Mouse (Mus musculus): ENCODE measurements at regions not wholly inside any gene's neighbourhood (a gene's known extent, or its start where the extent isn't known, plus 50 kb on each side); places are given as distances from the start of the nearest gene placed in this dataset.

DNA sequence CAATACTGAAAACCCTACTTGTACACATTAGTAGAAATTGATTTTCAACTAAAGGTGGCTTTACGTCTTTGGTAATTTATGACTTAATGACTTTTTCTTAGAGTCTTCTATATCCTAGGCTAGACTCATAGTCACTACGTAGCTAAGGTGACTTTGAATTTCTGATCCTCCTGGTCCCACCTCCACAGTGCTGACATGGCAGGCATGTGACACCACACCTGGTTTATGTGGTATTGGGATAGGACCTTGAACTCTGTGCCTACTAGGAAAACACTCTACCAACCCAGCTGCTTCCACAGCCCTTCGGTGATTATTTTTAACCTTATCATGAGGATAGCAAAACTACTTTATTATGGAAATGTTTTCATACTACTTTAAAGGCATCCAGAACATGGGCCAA is 51.5 kb upstream of the D7Ertd443e start:
- DNase-seq (ENCODE audit: low spot score in 2 of 2) = no peak

DNA sequence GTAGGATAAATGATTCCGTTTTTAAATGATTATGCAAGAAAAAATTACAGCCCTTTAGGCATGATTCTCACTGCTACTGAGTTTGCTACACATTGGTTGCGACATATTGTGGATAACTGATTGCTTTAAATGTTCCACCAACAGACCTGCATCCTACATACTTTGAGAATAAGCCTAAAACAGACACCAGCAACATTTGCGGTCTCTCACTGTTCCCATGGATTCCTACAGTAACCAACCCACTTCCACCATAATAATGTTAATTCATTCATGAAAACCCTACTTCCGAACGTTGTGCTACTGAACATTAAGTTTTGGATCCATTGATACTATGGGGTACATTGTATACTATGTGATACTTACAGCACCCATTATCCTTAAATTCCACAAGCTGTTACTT is 53.8 kb upstream of the D7Ertd443e start:
- DNase-seq (ENCODE audit: low spot score in 2 of 2) = no peak

DNA sequence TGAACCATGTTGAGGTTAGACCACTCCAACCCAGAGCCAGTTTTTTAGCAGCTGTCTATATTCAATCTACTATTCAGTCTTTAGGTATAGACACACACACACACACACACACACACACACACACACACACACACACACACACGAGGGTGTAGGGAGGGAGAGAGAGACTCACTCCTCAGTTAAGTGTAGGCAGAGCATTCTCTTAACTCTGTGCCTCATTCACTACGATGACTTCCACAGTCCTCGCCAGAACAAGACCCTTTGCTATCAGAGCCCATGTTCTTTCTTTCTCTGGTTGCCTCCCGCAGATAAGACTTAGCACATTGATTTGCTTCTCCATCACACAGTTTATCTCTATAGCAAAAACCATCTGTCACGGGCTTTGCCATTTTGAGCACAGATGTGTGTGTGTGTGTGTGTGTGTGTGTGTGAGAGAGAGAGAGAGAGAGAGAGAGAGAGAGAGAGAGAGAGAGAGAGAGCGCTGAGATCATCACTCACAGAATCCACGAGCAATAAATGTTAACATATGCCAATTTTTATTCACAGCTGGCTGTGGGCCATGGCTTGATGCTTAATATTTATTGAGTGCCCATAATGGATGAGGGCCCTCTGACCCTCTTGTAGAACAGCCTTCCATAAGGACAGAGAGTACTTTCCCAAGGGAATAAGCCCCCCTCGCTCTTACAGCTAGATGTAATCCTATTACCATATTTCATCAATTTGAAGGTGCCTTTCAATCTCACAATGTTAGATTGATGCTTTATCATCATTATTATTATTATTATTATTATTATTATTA is 59.7 kb upstream of the D7Ertd443e start:
- no peak for DNase-seq (ENCODE audit: low spot score in 2 of 2)

DNA sequence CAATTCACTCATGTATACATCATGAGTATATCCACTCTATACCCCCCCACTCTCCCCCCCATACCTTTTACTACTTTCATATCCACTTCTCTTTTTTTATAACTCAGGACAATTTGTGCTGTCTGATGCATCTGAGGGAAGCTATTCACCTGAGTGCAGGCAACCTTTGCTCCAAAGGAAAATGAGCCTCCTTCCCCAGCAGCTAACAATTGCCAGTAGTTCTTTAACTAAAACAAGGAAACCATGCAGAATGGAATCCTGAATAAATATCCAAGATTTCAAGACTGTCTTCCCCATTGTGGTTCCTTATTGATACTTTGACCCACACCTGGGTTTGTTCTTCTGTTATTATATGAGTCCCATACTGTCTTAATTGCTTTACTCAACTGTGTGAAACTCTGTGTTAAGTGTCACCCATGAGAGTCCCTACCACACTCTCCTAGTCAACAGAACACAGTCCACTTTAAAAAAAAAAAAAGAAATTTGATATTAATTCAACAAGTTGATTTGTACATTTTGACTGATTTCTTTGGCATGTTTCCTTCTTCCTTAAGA is 62.3 kb upstream of the D7Ertd443e start:
- DNase-seq (ENCODE audit: low spot score in 2 of 2) = no peak

DNA sequence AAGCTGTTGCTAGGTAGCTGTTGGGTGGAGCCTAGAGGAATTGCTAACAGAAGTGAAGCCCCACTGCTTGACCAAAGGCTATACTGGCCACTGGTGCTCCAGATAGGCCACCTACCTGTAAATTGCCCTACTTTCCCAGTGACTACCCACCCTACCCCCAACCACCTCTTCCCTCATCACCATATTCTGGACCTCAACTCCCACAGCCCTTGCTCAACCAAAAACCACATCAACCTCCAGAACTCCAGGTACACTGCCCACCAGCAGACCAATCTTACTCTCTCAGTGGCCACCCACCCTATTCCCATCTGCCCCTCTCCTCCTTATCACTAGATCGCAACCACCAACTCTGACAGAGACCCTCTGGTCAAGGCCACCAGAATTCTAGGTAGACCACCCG is 63.4 kb upstream of the D7Ertd443e start:
- no peak for DNase-seq (ENCODE audit: low spot score in 2 of 2)

DNA sequence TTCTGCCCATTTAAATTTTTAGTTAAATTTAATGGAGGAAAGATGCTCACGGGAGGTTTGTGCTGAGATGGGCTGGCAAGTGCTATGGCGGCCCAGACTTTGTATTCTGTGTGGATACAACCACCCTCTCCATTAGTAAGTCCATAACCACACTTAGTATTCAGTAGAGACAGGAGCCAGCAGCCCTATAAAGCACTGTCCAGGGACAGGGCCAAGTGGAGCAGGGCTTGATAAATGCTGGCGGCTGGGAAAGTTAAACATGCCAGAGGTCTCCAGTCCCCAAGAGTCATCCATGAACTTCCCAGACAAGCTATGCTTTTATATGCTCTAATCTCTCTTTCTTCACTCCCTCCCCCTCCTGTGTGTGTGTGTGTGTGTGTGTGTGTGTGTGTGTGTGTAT is 77.2 kb upstream of the D7Ertd443e start:
- no peak for DNase-seq (ENCODE audit: low spot score in 2 of 2)

DNA sequence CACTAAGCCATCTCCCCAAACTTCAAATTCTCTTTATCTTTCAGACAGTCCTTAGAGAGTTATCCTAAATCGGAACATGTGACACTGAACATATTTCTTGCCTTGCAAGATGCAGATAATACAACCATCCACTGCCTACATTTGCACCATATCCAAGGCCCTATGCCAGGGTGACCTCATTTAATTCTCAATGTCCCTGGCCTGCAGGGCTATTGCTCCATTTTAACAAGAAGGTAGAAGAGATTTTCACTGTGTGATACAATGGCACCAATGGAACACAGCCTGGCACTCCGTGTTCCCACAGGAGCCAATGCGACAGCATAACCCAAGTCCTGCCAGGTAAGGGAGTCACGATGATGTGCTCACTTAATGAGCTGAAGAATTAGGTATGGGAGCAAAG is 77.9 kb upstream of the D7Ertd443e start:
- DNase-seq (ENCODE audit: low spot score in 2 of 2) = no peak

DNA sequence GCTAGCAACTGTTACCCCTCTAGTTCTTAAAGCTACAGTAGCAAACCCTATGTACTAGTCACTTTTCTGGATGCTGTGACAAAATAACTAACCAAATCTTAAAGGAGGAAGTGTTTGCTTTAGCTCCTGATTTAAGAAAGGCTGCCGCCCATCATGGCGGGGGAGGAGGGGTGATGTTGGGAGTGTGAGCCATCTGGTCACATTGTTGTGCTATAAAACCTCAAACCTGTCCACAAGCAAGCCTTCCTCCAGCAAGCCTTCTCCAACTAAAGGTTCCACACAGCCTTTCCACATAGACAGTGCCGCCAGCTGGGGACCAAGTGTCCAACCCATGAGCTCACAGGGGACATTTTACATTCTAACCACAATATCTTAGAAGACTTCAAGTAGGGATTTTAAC is 81.8 kb upstream of the D7Ertd443e start:
- DNase-seq (ENCODE audit: low spot score in 2 of 2) = peak in 1 of 2 experiments; percentile 25

DNA sequence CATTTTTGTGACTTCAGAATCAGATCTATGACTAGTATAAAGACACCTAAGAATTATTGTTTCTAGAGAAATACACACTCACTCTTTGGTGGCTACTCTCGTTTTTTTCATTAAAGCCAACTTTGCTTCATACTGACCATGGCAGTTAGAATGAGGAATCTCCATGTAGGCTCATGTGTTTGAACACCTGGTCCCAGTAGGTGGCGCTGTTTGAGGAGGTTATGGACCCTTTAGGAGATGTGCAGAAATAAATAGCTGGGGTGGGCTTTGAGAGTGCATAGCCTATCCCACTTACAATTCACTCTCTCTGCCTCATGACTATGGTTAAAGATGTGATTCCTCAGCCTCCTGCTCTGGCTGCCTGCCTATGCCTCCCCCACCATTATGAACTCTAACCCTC is 85.8 kb upstream of the D7Ertd443e start:
- DNase-seq (ENCODE audit: low spot score in 2 of 2) = no peak

DNA sequence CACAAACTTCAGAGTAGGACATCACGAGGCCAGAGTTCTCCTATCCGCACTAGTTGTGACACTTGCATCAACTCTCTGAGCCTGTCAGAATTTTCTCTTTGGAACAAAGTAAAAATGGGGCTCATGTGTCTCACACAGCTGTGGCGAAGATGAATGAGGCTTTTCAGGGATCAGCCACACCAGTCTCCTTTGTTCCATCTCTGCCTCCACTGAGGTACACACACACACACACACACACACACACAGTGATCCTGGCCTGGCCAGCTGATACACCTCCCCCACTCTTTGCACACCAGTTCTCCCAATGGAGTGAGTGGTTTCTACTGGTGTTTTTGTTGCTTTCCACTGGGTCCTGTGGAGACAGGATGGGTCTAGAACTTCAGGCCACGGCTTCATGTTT is 105.9 kb upstream of the D7Ertd443e start:
- DNase-seq (ENCODE audit: low spot score in 2 of 2) = peak in 1 of 2 experiments; percentile 36

DNA sequence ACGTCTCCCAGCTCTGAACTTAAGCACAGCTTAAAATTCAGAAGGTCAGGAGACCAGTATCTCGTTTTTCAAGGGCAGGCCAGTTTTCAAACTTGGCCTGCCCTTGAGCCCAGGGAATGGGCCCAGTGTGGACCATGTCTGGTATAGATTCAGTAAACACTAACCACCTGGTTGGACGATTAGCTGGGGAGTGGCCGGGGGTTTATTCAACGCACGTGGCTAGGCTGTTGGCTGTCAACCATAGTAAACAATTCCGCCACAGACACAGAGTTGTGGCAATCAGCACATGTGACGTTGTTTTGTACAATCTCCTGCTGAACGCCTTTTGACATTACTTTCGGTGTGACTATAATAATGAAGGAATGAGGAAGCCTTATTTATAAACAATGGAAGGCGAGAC is 111.8 kb upstream of the D7Ertd443e start:
- DNase-seq (ENCODE audit: low spot score in 2 of 2) = no peak

DNA sequence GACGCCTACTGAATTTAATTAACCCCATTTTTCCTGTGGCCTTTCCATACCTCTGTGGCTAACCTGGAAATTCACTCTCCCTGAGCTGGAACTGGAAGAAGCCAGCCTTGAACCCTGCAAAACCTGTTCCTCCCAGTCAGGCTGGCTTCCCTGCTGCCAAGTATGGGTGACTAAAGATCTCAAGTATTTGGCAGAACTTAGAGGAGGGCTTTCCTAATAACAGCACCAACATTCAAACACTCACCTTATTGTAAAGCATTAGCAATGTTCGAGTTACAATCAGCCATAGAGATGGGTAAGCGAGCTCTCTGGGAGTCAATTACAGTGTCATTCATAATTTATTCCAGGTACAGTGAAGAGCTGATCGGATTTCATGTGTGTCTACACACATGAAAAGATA is 112.4 kb upstream of the D7Ertd443e start:
- DNase-seq (ENCODE audit: low spot score in 2 of 2) = no peak

DNA sequence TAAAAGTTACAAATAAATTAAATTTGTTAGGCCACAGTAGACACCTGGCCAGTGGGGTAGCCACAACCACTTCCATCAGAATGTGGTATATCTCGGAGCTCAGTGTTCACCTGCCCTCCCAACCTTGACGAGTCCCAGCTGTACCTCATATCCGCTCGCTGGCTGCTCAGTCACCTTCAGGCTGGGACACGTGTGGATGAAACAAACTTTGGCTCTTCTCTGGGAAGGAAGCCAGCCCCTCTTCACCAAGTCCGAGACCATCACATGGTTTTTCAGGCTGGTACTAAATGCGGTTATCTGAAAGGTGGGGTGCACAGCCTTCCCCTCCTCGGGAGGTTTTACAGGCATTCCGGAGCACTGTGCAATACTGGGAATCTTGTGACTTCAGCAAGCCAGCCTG is 113.3 kb upstream of the D7Ertd443e start:
- no peak for DNase-seq (ENCODE audit: low spot score in 2 of 2)

DNA sequence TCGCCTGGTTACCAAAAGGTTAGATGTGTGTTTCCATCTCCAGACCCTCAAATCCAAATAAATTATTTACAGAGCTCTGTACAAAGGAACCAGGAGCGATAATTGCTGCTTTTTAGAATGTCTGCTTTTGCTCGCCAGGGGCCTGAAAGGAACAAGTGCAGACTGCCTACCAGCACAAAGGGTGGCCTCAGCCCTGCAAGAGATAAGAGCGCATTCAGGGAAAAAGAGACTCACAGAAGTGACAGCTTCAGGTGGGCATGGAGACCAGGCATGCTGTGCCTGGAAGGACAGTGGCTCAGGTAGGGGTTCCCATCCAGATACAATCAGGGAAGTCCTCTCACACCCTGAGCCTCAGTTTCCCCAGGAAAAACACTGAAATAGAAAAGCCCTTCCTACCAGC is 114.0 kb upstream of the D7Ertd443e start:
- no peak for DNase-seq (ENCODE audit: low spot score in 2 of 2)

DNA sequence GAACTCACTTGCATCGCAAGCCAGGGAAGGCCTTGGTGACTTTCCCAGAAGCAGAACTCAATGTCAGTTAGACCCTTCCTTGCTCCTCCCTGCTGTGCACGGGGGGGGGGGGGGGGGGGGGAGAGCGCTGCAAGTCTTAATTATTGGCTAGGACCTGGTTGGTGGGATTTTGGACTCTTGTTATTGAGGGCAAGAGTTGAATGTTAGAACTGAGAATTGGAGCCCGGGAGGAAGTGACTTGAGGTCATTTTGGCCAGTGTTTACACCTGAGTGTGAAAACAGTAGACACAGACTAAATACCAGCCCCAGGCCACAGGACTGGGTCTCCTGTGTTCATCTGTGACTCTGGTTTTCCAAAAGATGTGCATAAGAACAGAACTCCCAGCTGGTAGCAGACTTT is 114.7 kb upstream of the D7Ertd443e start:
- DNase-seq (ENCODE audit: low spot score in 2 of 2) = no peak

DNA sequence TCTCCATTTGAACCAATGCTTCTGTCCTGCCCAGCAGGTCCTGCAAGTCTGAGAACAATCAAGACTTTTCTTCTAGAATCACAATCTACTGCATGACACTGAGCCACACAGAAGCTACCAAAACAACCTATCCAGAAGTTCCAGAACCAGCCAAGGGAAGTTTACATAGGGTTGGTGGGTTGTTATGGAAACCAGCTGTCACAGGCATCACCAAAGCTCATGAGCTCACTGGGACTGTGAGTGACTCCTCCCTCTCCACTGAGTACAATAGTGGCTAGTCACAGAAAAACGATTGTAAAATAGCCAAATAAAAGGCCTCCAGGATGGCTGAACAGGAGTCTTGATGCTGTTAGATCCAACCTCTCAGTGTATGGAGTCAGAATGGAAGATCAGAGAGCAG is 115.6 kb upstream of the D7Ertd443e start:
- peak in 1 of 2 experiments; percentile 36 for DNase-seq (ENCODE audit: low spot score in 2 of 2)

DNA sequence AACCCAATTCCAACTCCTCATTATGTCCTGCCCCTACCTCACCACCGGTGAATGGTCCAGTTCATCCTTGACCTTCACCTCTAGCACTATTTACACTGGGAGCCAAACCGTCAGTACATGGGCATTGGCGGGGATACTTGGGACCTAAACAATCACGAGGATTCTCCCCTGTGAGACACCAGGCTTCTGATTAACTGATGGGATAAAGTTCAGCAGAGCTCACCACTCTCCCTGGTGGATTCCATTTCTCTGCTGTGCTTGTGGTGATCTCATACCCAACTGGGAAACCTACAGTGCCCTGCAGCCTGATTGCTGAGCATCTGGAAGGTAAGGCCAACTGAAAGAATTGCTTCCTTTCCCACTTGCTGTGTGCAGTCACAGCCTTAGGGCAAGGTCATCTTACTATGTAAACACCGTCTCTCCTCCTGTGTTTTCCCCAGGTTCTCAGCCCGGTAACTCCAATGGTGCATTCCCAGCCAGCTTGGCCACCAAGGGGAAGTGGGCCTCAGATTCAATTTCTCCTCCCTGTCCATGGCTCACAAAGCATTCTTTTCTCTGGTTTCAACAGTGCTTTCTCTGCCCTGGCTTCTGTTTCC is 125.0 kb upstream of the D7Ertd443e start:
- DNase-seq (ENCODE audit: low spot score in 2 of 2) = no peak

DNA sequence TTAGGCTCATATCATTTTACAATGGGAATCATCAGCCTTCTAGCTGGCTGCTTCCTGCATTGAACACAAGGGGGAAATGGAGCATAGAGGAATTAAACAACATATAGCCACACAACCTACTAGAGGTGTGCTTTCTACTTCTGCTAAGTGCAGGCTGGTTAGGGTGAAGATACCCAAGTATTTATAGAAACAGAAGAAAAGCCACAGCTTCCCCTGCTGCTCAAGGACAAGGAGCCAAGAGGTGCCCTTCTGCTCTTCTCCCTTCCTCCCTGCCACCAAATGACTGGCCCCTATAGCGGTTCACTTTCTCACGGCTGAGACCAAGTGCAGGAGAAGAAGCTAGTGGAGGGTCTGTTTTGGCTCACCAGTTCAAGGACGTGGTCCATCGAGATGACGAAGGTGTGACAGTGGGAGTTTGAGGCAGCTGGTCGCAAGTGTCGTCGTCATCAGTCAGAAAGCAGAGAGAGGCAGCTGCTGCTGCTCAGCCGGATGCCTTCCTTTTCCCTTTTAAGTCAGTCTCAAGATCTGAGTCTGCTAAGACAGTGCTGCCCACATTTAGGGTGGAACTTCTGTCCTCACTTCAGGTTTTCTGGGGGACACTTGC is 134.0 kb upstream of the D7Ertd443e start:
- no peak for DNase-seq (ENCODE audit: low spot score in 2 of 2)

DNA sequence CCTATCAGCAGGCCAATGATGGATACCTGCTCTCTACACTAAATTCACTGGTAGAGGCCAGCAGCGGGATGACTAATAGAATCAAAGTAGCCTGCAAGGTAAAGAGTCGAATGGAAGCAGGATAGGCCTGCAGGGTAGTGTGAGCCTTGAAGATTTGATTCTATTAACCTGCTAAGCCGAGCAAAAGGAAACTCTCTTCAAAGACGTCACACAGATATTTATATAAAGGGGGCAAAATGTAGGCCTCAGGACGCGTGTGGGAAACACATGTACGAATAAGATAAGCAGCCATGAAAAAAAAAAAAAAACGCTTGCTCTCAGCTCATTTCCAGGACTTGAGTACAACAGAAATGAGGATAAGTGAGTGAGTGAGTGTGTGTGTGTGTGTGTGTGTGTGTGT is 138.4 kb upstream of the D7Ertd443e start:
- DNase-seq (ENCODE audit: low spot score in 2 of 2) = no peak

DNA sequence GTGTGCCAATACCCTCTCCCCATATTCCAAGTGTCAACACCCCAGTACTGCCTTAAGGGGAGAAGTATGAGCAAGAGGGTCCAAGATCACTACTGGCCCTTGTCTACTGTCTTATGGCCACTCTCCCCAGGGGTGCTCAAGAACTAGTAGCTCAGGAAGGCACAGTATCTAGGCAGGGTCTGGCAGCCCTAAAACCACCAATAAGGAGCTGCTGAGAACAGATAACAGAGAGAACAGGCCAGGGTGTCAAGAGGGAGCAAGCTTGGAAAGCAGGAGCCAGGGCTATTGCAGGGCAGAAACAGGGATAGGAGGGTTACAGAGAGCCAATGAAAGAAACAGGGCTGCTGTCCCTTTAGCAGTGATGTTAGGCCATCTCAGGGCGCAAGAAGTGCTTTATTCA is 139.6 kb upstream of the D7Ertd443e start:
- no peak for DNase-seq (ENCODE audit: low spot score in 2 of 2)

DNA sequence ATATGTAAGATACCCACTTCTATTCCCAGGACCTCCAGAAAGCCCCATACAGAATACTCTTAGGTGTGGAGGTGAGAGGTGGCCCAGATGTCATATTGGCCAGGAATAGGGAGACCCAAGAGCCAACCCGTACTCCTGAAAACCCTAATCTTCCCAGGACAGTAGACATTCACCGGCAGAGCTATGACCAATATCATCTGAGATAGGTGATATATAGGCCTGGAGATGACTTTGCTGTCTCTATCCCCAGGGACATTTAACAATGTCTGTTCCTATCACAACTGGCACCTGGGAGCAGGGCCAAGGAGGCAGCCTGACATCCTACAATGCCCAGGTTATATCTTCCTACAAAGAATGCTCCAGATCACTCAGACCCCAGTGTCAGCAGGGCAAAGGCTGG is 140.0 kb upstream of the D7Ertd443e start:
- DNase-seq (ENCODE audit: low spot score in 2 of 2) = no peak

DNA sequence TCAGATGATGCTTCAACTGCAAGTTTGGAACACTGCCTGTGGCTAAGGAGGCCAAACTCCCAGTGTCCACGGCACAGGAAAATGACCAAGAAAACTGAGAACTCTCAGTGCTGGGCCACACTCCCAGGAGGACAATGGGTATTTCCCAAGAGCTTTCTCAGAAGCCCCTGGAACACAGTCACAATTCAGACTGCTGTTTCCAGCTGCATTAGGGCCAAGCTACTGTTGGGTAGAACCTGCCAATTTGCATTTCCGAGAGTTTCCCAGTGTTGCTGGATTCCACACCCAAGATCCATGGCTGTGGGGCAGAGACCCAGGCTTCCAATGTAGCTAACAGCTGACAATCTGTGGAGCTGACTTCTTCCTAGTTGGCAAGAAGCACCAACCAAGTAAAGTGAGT is 141.9 kb upstream of the D7Ertd443e start:
- DNase-seq (ENCODE audit: low spot score in 2 of 2) = no peak

DNA sequence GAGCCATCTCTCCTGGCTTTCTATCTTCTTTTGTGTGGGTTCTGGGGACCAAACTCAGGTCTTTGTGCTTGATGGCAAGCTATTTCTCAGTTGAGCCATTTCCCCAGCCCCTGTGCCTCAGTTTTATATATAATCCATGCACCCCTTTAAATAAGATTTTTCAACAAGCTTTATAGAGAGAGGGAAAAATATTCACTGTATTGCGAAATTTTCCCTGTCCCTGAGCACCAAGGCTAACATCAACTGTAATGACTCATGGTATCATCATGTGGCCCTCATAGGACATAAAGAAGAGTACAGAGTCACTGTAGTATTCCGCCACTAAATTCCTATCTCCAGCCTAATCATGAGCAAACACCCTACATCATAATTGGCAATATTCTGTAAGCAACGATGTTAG is 142.4 kb upstream of the Dock1 start:
- DNase-seq (ENCODE audit: low spot score in 2 of 2) = no peak
